Mouse (Mus musculus) cerebral cortex, adult 2 months (tissue): ENCODE data around the gene Magi1.

Experiments used
- WGBS: fragments of 180-500 bp; shearing (Covaris S2); methylation state at CpG from one replicate; pipeline ENCODE4 v1.1.7; 2018; 5-methylcytosine and 5-hydroxymethylcytosine counted together

The Magi1 gene

DNA sequence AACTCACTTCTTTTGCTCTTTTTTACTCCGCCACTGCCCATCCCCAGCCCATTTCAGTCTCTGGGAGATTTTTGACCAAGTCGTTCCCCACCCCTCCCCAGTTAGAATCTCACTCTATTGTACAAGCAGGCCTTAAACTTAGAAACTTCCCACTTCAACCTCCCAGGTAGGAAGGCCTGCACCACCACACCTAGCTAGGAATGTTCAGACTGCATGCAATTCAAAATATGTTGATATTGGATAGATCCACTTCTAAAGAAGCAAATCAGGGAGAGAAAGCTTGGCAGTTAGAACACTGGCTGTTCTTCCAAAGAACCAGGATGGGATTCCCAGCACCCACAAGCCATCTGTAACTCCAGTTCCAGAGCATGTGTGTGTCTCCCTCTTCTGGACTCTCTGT lies 81.8 kb downstream of the Magi1 start:
- WGBS = 93% methylated on average over 2 of the region's 2 CpGs

DNA sequence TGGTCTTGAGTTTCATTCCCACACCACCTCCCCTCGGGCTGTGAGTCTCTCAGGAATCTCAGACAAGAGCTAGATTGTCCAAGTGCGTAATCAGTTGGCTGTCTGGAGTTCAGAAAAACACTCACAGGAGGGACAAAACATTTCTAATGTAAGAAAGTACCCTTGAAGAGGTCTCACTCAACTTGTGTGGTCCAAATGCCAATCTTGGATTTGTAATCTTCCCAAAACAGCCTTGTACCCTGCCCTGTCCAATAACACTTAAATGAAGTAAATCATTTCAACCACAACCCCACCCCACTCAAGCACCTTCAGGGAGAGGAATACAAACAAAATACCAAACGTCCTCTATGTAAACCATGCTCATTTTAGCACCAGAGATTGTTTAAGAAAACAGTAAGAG lies 82.8 kb downstream of the Magi1 start:
- WGBS = 69% methylated on average over 3 of the region's 3 CpGs

DNA sequence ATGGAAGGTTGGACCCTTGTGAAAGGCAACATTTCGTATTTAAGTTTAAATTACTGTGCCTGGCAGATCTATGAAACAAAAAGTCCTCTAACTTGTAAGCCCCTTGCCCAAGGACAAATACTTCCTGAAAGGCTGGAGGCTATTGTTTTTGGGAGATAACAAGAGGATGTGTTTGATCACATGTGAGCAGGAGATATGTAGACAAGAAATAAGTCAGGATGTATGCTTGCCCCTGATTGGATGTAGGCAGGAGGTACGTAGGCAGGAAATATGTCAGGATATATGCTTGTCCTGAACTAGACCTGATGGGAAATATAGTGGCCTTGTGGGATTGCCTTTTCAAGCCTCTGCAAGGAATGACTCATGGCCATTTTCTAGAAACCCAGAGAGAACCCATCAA lies 84.0 kb downstream of the Magi1 start:
- WGBS = 92% methylated on average over 2 of the region's 2 CpGs

DNA sequence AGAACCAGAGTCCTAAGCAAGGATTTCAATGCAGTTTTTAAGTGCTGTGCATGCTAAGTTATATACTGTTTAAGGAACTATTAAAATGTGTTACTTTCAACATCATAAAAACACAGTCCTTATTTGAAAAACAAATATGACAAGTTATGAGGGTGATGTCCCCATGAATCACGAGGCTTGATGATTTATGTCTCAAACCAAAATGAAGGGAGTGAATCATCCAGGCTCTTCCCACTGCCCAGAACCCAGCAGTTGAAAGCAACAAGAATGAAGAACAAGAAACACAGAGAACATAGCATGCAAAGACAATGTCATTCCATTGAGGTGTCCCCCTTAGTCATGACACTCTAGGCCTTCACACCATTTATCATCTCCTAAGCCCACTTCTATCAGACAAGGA lies 85.9 kb downstream of the Magi1 start:
- 75% methylated on average over 1 of the region's 1 CpGs for WGBS

DNA sequence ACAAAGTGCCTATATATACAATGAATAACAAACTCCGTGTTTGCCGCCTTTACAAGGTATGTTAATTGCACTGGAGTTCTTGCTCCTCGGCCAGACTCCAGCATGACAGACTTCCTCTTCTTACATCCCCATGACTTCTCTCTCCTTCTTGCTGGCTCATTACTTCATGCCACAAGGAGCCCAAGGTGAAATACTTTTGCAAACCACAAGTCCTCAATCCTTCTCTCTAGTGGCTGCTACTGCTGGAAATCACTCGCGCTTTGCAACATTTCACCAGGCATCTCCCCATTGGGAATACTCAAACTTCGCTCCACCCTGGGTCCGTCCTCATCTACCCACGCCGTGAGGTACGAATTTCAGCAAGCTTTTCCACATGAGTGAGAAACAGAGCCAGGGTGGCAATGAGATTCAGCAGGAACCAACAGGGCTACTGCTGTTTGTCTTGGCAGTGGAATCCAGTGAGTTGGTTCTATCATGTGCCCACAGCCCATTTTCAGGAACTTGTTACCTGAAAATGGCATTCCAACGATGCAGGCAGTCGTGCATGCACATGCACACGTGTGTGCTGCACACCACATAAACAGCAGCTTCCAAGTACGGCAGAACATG lies 88.3 kb downstream of the Magi1 start:
- WGBS = 87% methylated on average over 14 of the region's 14 CpGs

DNA sequence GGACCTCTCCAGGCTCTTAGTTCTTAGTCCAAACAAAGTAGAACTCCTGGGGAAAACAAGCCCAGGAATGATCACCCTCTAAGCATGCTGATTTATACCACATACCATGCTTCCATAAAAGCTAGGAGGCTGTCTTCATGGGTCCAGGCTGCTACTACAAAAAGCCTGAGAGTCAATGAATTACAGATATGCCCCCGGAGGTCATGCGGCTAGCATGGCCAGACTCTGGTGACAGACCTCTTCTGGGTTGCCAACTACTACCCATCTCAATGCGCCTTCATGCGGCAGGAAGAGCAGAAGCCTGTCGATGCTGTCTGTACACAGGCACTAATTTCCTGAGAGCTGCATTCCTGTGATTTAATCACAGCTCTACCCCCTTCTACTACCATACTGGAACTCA lies 92.9 kb downstream of the Magi1 start:
- WGBS = 92% methylated on average over 5 of the region's 5 CpGs

DNA sequence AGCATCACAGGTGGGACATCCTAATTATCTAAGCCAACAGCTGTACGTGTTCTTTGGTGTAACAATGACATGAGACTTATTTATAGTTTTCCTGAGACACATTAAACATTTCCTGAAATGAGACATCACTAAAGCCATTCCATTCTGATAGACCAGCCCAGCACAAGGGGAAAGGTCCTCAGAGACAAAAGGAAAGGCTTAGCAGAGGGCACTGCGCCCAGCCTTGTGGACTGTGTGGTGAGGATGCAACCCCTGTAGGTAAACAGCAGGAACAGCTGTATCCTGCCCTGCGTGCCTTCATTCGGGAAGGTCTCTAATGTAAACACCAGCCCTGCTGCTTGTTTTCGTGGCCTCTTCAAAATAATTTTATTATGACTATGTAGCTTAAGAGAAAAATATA lies 94.3 kb downstream of the Magi1 start:
- 78% methylated on average over 5 of the region's 5 CpGs for WGBS

DNA sequence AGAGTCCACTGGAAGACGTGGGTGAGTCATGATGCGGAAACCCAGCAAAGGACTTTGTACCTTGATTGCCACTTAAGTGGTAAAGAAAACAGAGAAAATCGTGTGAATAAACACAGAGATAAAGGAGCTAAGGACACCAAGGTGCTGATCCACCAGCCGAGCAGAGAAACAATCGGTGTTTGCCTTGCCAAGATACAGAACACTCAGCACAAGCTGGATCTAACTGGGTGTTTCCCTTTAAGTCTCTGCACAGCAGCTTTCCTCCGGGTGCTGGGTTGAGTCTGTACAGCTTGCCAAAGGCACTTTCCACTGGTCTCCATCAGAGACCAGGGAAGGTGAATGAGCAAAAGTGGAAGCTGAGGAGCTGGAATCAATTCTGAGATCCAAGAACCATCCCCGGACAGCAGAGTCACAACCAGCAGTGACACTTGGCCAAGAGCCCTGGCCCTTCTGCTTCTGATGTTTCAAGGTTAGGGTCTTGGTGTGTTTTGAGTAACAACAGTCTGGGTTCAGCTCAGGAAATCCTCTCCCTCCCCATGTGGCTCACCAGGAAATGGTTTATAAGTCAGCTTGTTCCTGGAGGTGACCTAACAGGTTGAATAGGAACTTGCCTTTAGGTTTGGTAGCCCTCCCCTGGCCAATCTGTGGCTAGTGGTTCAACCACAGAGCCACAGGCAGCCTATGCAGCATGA lies 96.9 kb downstream of the Magi1 start:
- 53% methylated on average over 7 of the region's 7 CpGs for WGBS

DNA sequence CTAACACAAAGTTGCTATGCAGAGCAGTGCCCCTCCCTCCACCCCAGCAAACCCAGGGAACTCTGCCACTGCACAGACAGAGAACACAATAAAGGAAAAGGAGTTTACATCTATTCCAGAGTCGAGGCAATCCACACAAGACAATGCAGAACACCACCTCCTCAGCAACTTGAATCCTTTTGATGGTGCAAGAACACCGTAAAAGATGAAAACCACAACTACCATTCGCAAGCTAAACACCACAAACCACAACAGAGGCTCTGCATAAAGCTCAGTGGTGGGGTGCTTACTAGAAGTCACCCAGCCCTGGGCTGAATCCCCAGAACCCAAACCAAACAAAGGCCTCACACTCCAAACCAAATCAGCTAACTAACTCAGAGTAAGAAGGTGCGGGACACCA lies 99.4 kb downstream of the Magi1 start:
- 86% methylated on average over 4 of the region's 4 CpGs for WGBS

DNA sequence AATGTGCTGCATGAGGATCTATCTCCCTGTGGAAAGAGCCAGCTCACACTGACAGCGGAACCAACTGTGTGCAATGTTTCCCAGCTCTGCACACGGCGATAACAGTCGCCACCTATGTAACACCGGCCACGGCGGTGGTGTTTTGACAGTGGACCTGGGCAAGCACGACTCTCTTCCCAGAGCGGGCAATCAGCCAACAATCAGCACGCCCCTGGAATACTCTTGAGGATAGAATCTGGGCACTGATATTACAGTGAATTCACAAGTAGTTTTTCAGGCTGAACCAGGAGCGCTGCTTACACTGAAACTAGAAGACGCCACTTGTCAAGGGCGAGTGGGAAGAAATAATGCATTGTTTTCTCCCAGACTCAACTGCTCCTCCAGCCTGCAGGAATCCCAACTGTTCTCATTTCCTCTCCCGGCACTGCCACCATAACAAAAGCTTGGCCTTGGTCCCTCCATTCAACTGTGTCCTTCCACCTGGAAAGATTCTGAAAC lies 100.3 kb downstream of the Magi1 start:
- 34% methylated on average over 14 of the region's 14 CpGs for WGBS

DNA sequence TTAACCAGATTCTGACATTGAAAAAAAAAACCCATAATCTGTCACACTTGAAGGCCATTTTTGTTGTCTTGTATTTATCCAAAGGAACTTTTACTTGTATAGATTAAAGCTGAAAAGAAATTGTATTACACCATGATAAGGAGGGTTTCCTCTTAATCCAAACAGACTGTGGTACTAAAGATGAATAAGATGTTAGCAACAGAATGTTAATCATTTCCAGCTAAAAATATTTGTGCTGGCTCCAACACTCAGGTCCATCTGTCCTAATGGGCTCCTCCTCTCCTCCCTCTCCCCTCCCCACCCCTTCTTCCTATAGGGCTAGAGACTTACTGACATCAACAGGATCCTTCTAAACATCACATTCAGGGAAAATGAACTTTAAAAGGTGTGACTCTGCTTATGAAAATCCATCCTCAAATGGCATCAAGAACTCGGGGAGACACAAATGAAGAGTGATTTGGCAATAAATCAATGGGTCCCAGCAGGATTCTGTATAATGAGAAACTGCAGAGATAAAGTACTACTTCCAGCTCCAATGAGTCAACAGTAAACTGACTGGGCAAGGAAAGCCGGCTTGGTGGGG lies 102.0 kb downstream of the Magi1 start:
- WGBS = 55% methylated on average over 2 of the region's 2 CpGs

DNA sequence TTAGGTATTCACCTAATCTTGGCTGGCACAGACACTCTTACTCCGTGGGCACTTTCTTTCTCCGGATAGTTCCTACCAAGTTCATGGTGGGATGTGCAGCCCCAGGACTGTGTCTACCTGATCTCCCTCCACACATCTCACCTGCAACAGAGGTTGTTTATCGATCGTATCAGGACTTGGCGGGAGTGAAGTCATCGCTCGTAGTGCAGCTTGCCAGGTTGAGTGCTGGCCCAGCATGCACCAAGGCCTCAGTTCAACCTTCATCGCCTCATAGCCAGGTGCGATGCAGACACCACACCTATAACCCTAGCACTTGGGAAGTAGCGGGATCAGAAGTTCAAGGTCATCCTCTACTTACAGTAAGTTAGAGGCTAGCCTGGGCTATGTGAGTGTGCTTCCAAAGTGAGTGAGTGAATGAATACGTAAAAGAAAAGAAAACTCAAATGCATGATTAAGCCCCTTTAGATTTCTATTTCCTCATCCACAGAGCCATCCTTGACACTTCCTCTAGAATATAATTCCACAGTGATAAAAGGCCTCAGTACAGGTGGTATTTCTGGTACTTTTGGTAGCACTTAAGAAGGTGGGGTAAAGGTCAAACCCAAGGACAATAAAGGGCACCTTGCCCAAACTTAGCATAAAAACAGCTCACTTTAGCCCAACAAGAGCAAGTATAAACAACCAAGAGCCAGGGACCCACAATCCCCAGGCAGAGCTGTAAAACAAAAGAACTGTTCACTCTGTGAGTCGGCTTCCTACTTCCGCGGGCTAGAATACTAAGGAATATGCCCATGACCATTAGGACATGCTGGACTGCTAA lies 103.2 kb downstream of the Magi1 start:
- WGBS = 88% methylated on average over 14 of the region's 14 CpGs

DNA sequence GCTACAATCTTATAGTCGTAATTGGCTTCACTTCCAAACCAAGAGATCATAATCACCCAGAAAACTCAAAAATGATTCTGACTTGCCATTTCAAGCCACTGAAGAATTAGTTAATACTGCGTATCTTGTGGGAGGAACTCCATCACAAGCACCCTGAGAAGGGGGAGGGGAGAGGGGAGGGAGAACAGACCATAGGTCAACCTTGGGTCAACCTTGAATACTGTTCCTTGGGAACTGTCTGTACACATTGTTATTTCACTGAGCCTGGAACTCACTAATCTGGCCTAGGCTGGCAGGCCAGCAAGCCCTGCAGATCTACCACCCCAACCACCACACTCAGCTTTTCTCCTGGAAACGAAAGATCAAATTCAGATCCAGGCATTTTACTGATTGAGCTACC lies 106.2 kb downstream of the Magi1 start:
- WGBS = 93% methylated on average over 3 of the region's 3 CpGs

DNA sequence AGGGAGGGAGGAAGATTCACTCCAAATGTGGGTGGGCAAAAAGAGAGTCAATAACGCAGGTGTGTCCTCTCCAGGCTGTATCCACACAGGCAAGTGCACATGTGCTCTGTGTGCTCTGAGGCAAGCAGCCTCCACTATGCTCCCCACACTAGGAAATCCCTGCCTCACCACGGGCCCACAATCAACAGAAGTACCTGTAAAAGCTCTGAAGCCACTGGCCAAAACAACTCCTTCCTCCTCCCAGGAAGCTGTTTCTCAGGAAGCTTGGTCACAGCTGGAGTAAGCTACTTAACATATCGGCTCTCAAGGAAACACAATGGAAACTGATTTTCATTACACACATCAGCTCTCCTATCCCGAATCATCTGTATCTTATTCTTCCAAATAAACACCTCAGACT lies 107.0 kb downstream of the Magi1 start:
- WGBS = 60% methylated on average over 4 of the region's 4 CpGs

DNA sequence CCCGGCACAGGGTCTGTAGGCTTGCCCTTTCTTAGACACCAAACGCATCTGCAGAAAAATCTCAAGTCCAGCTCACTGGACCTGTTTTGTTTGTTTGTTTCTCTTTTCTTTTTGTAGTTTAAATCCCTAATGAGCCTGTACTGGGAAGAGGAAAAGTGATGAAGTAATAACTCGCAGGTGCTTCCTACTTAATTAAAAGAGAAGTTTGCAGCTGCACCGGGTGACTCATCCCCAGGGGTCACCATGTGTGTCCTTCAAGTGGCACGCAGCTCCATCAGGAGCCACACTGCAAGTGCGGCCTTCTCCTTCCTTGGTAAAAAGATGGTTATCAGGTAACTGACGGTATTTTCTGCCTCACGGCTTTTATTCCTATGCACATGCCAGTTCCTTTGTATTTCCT lies 112.5 kb downstream of the Magi1 start:
- WGBS = 68% methylated on average over 8 of the region's 8 CpGs

DNA sequence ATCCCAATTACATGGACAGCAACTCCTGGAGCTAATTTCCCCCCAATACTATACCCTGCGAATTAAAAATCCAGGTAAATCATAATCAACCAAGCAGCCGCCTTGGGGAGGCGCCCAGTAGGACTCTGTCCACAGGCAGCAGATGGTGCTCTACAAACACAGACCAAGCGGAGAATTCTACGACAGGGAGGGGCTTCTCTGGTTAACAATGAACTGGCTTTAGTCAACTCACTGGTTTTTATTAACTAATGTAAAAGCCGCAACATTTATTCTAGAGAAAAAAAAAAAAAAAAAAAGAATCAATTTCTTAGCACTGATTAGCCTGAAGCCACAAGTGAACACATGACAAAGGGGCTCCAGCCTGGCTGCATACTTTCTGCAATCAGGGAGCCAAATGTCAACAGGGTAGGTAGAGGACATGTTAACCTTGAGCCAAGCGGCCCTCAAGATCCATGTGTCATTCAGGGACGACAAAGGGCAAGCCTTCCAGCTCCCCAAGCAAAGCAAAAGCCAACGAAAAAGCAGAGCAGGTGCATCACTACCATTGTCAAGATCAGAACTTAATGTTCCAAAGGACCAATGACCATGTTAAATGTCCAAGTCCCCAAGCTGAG lies 114.0 kb downstream of the Magi1 start:
- 91% methylated on average over 9 of the region's 9 CpGs for WGBS

DNA sequence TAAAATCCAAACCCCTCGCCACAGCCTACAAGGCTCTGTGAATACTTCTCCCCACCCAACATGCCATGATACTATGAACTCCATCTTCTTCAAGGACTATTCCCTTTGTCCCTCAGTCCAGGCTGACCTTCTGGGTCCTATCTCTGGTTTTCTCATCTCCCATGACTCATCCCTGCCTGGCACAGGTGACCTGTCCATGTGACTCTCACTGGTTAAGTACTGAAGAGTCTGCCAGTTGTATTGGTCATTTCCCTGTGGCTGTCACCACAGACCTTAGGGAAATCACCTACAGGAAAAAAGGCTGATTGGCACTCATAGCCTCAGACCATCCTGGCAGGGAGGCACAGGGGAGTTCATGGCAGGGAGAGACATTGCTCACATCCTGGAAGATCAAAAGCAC lies 117.8 kb downstream of the Magi1 start:
- 90% methylated on average over 1 of the region's 1 CpGs for WGBS

DNA sequence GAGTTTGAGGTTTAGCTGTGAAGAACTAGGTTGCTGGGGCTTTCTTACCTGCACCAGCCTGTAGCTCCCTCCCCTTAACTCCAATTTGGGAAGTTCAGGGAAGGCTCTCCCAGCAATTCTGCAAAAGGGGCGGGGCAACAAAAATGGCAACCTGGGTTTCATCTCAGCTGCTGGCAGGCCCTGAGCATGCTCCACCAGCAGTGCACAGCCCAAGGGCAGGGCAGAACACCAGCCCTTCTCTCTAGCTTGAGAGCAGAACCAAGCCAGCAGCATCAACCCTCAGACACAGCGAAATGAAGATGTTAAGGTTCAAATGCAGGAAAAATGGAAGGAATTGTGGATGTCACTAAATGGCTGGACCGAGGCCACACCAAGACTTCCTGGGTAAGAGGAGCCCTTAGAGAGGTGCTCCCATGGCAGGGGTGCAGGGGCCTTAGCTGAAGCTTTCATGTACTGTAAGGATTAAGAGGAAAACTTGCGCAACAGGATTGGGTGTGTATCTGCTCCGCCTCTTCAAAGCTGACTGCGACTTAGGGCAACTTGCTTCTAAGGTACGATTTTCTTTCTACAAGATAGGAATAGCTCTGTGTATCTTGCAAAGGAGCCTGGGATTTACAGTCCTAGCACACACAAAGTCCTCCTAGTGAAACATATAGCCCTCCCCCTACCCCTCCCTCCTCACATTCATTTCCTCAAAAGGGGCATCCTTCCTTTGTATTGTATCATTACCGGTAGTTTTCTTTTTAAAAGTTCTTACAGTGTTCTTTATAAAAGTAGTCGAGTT lies 118.8 kb downstream of the Magi1 start:
- 85% methylated on average over 9 of the region's 9 CpGs for WGBS

DNA sequence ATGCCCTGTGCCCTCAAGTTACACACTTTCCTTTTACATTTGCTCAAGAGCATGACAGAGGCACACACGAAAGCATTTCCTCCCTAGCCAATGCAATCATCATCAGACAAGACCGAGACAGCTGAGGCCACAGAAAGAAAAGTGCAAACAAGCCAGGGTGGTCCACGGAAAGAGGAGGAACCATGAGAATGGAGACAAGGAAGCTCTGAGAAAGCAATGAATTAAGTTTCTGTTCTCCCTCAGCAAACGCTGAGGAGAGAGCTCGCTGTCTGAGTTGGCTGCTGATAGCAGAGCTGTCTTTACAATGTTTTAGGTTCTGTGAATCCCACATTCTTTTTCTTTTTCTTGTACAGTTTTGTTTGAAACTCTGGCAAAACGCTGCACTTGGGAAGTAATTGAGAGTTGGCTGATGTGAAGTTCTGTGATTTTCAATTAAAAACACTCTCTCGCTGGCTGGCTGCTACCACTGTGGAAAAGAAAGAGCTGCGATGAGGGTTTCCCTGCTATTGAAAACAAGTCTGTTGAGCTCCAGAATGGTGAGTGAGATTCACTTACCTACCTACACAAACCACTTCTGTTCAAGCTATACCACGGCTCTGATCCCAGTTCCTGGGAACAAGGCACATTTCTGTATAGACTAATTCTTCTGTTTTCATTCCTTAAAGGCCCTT lies 120.3 kb downstream of the Magi1 start:
- WGBS = 13% methylated on average over 9 of the region's 9 CpGs

DNA sequence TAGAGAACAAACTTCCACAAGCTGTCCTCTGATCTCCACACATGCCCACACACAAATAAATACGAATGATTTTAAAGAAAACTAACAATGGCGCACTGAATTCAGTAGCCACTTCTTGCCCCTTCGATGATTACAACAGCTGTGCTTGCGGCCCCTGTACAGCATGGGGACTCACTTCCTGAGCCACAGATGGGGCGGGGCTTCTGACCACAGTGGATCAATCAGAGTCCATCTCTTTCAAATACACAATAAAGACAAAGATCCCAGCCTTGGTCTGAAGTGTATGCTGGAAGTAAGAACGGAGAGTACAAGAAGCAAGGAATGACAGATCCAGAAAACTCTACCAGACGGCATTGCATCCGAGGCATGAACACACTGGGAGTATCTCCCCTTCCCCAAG lies 120.8 kb downstream of the Magi1 start:
- WGBS = 53% methylated on average over 8 of the region's 8 CpGs

DNA sequence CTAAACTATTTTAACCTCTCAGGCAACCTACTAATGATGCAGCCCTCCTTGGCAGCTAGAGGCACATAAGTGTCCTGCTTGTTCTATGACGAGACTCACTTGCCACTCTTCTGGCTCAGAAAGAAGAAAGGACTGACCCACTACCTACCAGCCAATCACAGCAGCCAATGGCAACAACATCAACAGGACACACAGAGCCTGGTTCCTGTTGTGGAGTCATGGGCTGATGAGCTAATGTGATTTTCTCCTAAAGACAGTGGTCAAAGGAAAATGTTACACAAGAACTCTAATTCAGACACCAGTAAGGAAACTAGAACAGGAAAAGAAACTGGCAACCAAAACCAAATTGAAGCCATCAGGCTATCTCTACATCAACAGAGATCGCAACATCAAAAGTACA lies 124.5 kb downstream of the Magi1 start:
- 74% methylated on average over 2 of the region's 2 CpGs for WGBS
